Mouse (Mus musculus): ENCODE results near the gene Ergic1. TPM values are rescaled to one million over a fixed set of nuclear protein-coding genes. Genes with fewer than 3 reads are reported as not detected.

The Ergic1 gene
- polyA plus RNA-seq, 1 experiment from 2014 or later: 121 TPM

- peaks cover 69% of the 10 kb centered on the region for H3K36me3 ChIP-seq
- 84% methylated on average over 7 of the region's 7 CpGs for WGBS
Observed at GRCm38 (mm10) chr17:26578162-26578561, 16.9 kb downstream of the Ergic1 start.

GRCm38 (mm10) chr17:26578771-26579170 is 17.5 kb downstream of the Ergic1 start:
- no peak for ATAC-seq (ENCODE audit: insufficient number of reproducible peaks, insufficient read depth, low FRiP score, low TSS enrichment, low read depth)
- H3K4me3 ChIP-seq: no peak overlapping the region
- peaks cover 70% of the 10 kb centered on the region for H3K36me3 ChIP-seq
- H3K4me1 ChIP-seq: peaks cover 18% of the 10 kb centered on the region
- no peak overlapping the region for H3K27ac ChIP-seq
- no peaks in the 10 kb centered on the region for H3K27me3 ChIP-seq
- no peak overlapping the region for H3K9ac ChIP-seq
- no peak overlapping the region for H3K4me2 ChIP-seq
- H3K9me3 ChIP-seq: no peaks in the 10 kb centered on the region
- WGBS: 85% methylated on average over 11 of the region's 11 CpGs

More at GRCm38 (mm10) chr17:26578162-26578561, 16.9 kb downstream of the Ergic1 start:
- H3K9ac ChIP-seq: peak overlapping the region; percentile 12; the same call in 1 of the 2 replicates
- no peak overlapping the region for H3K4me2 ChIP-seq
- H3K9me3 ChIP-seq: no peaks in the 10 kb centered on the region
- no peaks in the 10 kb centered on the region for H3K27me3 ChIP-seq
- H3K4me1 ChIP-seq: peaks cover 12% of the 10 kb centered on the region
- H3K27ac ChIP-seq: no peak overlapping the region
- no peak overlapping the region for H3K4me3 ChIP-seq
- no peak for ATAC-seq (ENCODE audit: insufficient number of reproducible peaks, insufficient read depth, low FRiP score, low TSS enrichment, low read depth)

- H3K4me2 ChIP-seq: no peak overlapping the region
- H3K27ac ChIP-seq: no peak overlapping the region
- WGBS: 85% methylated on average over 6 of the region's 6 CpGs
- no peaks in the 10 kb centered on the region for H3K27me3 ChIP-seq
- ATAC-seq (ENCODE audit: insufficient number of reproducible peaks, insufficient read depth, low FRiP score, low TSS enrichment, low read depth): no peak
- H3K9me3 ChIP-seq: no peaks in the 10 kb centered on the region
- H3K4me1 ChIP-seq: peaks cover 22% of the 10 kb centered on the region
- peaks cover 69% of the 10 kb centered on the region for H3K36me3 ChIP-seq
- H3K9ac ChIP-seq: no peak overlapping the region
- no peak overlapping the region for H3K4me3 ChIP-seq
Observed at GRCm38 (mm10) chr17:26579396-26579795, 18.1 kb downstream of the Ergic1 start.

GRCm38 (mm10) chr17:26580873-26581401 is 19.6 kb downstream of the Ergic1 start:
- 98% methylated on average over 3 of the region's 3 CpGs for WGBS
- Histone ChIP-seq H3K4me2 (no peak overlapping the region), H3K4me1 (peaks cover 31% of the 10 kb centered on the region), H3K27ac (no peak overlapping the region), H3K36me3 (peaks cover 65% of the 10 kb centered on the region), H3K9ac (no peak overlapping the region), H3K9me3 (no peaks in the 10 kb centered on the region), H3K27me3 (no peaks in the 10 kb centered on the region), H3K4me3 (no peak overlapping the region)
- no peak for ATAC-seq (ENCODE audit: insufficient number of reproducible peaks, insufficient read depth, low FRiP score, low TSS enrichment, low read depth)

GRCm38 (mm10) chr17:26582297-26582696 is 21.0 kb downstream of the Ergic1 start:
- ATAC-seq (ENCODE audit: insufficient number of reproducible peaks, insufficient read depth, low FRiP score, low TSS enrichment, low read depth): no peak
- 94% methylated on average over 5 of the region's 5 CpGs for WGBS
- H3K36me3 ChIP-seq: peaks cover 54% of the 10 kb centered on the region

GRCm38 (mm10) chr17:26583056-26583455 is 21.8 kb downstream of the Ergic1 start:
- Histone ChIP-seq H3K27ac (no peak overlapping the region), H3K4me3 (no peak overlapping the region), H3K4me1 (peaks cover 28% of the 10 kb centered on the region), H3K4me2 (no peak overlapping the region), H3K9ac (no peak overlapping the region), H3K9me3 (no peaks in the 10 kb centered on the region), H3K36me3 (peaks cover 54% of the 10 kb centered on the region), H3K27me3 (no peaks in the 10 kb centered on the region)
- 94% methylated on average over 9 of the region's 9 CpGs for WGBS
- no peak for ATAC-seq (ENCODE audit: insufficient number of reproducible peaks, insufficient read depth, low FRiP score, low TSS enrichment, low read depth)

More at GRCm38 (mm10) chr17:26582297-26582696, 21.0 kb downstream of the Ergic1 start:
- H3K27me3 ChIP-seq: no peaks in the 10 kb centered on the region
- H3K4me1 ChIP-seq: peaks cover 28% of the 10 kb centered on the region
- H3K4me2 ChIP-seq: no peak overlapping the region
- no peak overlapping the region for H3K4me3 ChIP-seq
- no peak overlapping the region for H3K27ac ChIP-seq
- no peaks in the 10 kb centered on the region for H3K9me3 ChIP-seq
- peak overlapping the region; percentile 37; the same call in 1 of the 2 replicates for H3K9ac ChIP-seq

- WGBS: 90% methylated on average over 6 of the region's 6 CpGs
- no peaks in the 10 kb centered on the region for H3K9me3 ChIP-seq
- peaks cover 51% of the 10 kb centered on the region for H3K36me3 ChIP-seq
- H3K27me3 ChIP-seq: no peaks in the 10 kb centered on the region
- no peak overlapping the region for H3K4me3 ChIP-seq
- H3K4me2 ChIP-seq: no peak overlapping the region
- H3K27ac ChIP-seq: peak overlapping the region; percentile 57; the same call in 1 of the 2 replicates
- H3K4me1 ChIP-seq: peaks cover 22% of the 10 kb centered on the region
- ATAC-seq (ENCODE audit: insufficient number of reproducible peaks, insufficient read depth, low FRiP score, low TSS enrichment, low read depth): no peak
- H3K9ac ChIP-seq: no peak overlapping the region
Observed at GRCm38 (mm10) chr17:26583606-26584005, 22.3 kb downstream of the Ergic1 start.

GRCm38 (mm10) chr17:26584063-26584462 is 22.8 kb downstream of the Ergic1 start:
- ATAC-seq (ENCODE audit: insufficient number of reproducible peaks, insufficient read depth, low FRiP score, low TSS enrichment, low read depth): no peak
- Histone ChIP-seq H3K9ac (0 out of 2 replicates have a peak overlapping the region, but pooled peaks have one; percentile 27), H3K27me3 (no peaks in the 10 kb centered on the region), H3K4me2 (no peak overlapping the region), H3K27ac (peak overlapping the region; percentile 57; the same call in 1 of the 2 replicates), H3K4me3 (no peak overlapping the region), H3K36me3 (peaks cover 51% of the 10 kb centered on the region), H3K9me3 (no peaks in the 10 kb centered on the region), H3K4me1 (peaks cover 19% of the 10 kb centered on the region)
- WGBS: 83% methylated on average over 4 of the region's 4 CpGs

GRCm38 (mm10) chr17:26584558-26585136 is 23.4 kb downstream of the Ergic1 start:
- Histone ChIP-seq H3K27me3 (no peaks in the 10 kb centered on the region), H3K36me3 (peaks cover 51% of the 10 kb centered on the region), H3K9me3 (no peaks in the 10 kb centered on the region), H3K4me2 (no peak overlapping the region; the same call in 1 of the 2 replicates), H3K9ac (peak overlapping the region; percentile 27; the same call in 1 of the 2 replicates), H3K4me1 (peaks cover 19% of the 10 kb centered on the region), H3K4me3 (no peak overlapping the region), H3K27ac (peak overlapping the region; percentile 57)
- 63% methylated on average over 15 of the region's 15 CpGs for WGBS
- peak; percentile 65; the same call in 1 of the 2 replicates for ATAC-seq (ENCODE audit: insufficient number of reproducible peaks, insufficient read depth, low FRiP score, low TSS enrichment, low read depth)

GRCm38 (mm10) chr17:26587961-26588487 is 26.7 kb downstream of the Ergic1 start:
- H3K27ac ChIP-seq: no peak overlapping the region
- no peak overlapping the region for H3K9ac ChIP-seq
- H3K9me3 ChIP-seq: no peaks in the 10 kb centered on the region
- H3K4me3 ChIP-seq: no peak overlapping the region
- H3K27me3 ChIP-seq: no peaks in the 10 kb centered on the region
- H3K4me1 ChIP-seq: peaks cover 22% of the 10 kb centered on the region
- WGBS: 90% methylated on average over 12 of the region's 12 CpGs
- peaks cover 49% of the 10 kb centered on the region for H3K36me3 ChIP-seq
- H3K4me2 ChIP-seq: no peak overlapping the region
- no peak for ATAC-seq (ENCODE audit: insufficient number of reproducible peaks, insufficient read depth, low FRiP score, low TSS enrichment, low read depth)

GRCm38 (mm10) chr17:26592510-26592909 is 31.2 kb downstream of the Ergic1 start:
- H3K4me3 ChIP-seq: no peak overlapping the region
- H3K4me2 ChIP-seq: no peak overlapping the region
- no peak overlapping the region for H3K27ac ChIP-seq
- H3K36me3 ChIP-seq: peaks cover 31% of the 10 kb centered on the region
- H3K9ac ChIP-seq: no peak overlapping the region
- peaks cover 31% of the 10 kb centered on the region for H3K4me1 ChIP-seq
- ATAC-seq (ENCODE audit: insufficient number of reproducible peaks, insufficient read depth, low FRiP score, low TSS enrichment, low read depth): no peak
- H3K27me3 ChIP-seq: no peaks in the 10 kb centered on the region
- WGBS: 91% methylated on average over 4 of the region's 4 CpGs
- H3K9me3 ChIP-seq: no peaks in the 10 kb centered on the region

GRCm38 (mm10) chr17:26593199-26593598 is 31.9 kb downstream of the Ergic1 start:
- Histone ChIP-seq H3K36me3 (peaks cover 24% of the 10 kb centered on the region), H3K4me2 (no peak overlapping the region), H3K9ac (no peak overlapping the region), H3K27me3 (no peaks in the 10 kb centered on the region), H3K4me3 (no peak overlapping the region), H3K27ac (no peak overlapping the region), H3K9me3 (no peaks in the 10 kb centered on the region), H3K4me1 (peaks cover 31% of the 10 kb centered on the region)
- 95% methylated on average over 5 of the region's 5 CpGs for WGBS
- no peak for ATAC-seq (ENCODE audit: insufficient number of reproducible peaks, insufficient read depth, low FRiP score, low TSS enrichment, low read depth)
